Mouse (Mus musculus): Measurements from ENCODE around the gene Psmd6.

GRCm38 (mm10) chr14:14064486-14065141, 56.2 kb downstream of the Psmd6 start:
- TF ChIP-seq CTCF (IDR thresholded peaks at IDR 0.05; ENCODE audit: low read depth, low read length) (no peak), GATA1 (IDR thresholded peaks at IDR 0.05; ENCODE audit: borderline replicate concordance, low read length) (no peak)

Measured in G1E (cell line).